Mouse (Mus musculus) E14TG2a.4 (cell line): ENCODE measurements around the gene Mtss1l.

Experiments used
- CTCF ChIP-seq: conservative IDR thresholded peaks from 2 replicates; pipeline ENCODE4 v1.5.1; 2014; ENCODE audit warnings: low read length
- NANOG ChIP-seq: IDR thresholded peaks from 2 replicates; pipeline ENCODE4 v1.6.1; 2014; ENCODE audit warnings: borderline replicate concordance, low read length, mixed read lengths
- POU5F1 ChIP-seq: IDR thresholded peaks from 2 replicates; pipeline ENCODE4 v1.6.1; 2014; ENCODE audit warnings: low read length, borderline replicate concordance

DNA sequence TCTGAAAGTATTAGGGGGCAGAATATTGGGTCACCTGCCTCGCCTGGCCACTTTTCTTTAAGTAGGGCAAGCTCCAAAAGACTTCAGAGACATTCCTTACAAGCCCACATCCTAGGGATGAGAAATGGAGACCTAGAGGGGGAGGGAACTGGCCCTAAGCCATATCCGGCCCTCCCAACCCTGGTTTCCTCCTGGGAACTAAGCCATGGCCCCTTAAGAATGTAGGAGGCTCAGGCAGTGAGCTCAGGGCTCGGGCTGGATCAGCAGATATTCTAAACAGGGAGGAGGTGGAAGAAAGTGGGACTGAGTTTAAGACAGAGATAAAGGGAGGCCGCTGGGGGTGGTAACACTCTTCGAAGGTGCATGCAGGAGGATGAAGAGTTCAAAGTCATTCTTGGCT, 39.9 kb downstream of the Mtss1l start:
- TF ChIP-seq CTCF (no peak), NANOG (no peak), POU5F1 (no peak)
